Mouse (Mus musculus): ENCODE results near the gene Camkk2. TPM values are rescaled to one million over a fixed set of nuclear protein-coding genes. Genes with fewer than 3 reads are reported as not detected.
A peak's percentile ranks its signal among the peaks of the same experiment; 100 is the strongest.

The Camkk2 gene
- total RNA-seq (2015; ENCODE audit: low replicate concordance) (10.9 and 24.0 TPM in 2 replicates), total RNA-seq (2017; ENCODE audit: low replicate concordance) (12.8 and 21.6 TPM in 2 replicates)

DNA sequence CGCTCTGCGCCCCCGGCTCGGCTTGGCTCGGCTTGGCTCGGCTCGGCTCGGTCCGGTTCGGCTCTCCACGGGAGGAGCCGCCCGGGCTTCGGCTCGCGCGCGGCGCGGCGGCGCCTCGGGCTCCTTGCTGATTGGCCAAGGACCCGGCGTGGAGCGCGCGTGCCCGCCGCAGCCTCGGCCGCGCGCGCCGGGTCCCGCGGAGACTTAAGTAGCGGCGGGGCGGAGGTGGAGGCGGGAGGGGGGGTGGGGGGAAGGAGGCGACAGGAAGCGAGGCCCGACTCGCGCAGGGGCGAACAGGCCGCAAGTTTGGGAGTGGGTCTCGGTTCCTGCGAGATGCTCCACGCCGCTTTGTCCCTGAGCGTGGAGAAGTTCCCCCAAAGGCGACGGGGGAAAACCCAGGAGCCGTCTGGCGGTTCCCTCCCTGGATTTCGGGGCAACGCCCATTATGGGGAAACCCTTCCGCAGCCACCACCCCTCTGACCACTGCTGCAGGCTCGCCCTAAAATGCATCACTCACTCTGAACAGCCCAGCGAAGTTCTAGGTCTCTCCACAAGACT lies at the start of gene Camkk2:
Camkk2 (minus strand) TSS at position 133 of the 558 bp plus-strand sequence.
- peak; percentile 37 for ATAC-seq (replicated peaks; ENCODE audit: low FRiP score, poor library complexity, severe bottlenecking)

GRCm38 (mm10) chr5:122825099-122825498 lies 45.9 kb upstream of the Camkk2 start:
- ATAC-seq (replicated peaks; ENCODE audit: low FRiP score, poor library complexity, severe bottlenecking) = no peak

GRCm38 (mm10) chr5:122824450-122824849 lies 45.2 kb upstream of the Camkk2 start:
- no peak for ATAC-seq (replicated peaks; ENCODE audit: low FRiP score, poor library complexity, severe bottlenecking)

DNA sequence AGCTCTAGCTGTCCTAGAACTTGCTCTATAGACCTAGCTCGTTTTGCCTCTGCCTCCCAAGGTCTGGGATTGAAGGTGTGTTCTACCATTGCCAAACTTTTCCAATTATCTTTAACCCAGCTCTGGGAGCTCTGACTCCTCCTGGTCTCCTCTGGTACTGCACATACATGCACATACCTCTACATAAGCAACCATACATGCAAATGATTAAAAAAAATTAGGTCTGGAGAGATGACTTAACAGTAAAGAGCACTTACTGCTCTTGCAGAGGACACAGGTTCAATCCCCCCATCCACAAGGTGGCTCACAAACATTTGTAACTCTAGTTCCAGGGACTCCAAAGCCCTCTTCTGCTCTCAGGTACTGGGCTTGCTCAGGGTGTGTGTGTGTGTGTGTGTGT lies 44.8 kb upstream of the Camkk2 start:
- no peak for ATAC-seq (replicated peaks; ENCODE audit: low FRiP score, poor library complexity, severe bottlenecking)

DNA sequence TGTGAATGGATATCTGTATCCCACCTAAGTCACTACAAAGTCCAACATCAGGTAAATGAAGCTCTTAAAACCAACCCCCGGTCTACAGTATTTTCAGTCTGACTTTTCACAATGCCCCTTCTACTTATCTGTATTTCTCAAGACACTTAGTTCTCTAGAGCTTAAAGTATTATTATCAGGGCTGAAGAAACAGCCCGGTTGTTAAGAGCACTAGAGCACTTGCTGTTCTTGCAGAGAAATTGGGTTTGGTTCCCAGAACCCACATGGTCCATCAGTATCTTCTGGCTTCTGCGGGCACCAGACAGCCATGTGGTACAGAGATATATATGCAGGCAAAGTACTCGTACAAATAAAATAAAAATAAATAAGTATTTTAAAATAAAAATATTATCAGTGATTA lies 43.2 kb upstream of the Camkk2 start:
- no peak for ATAC-seq (replicated peaks; ENCODE audit: low FRiP score, poor library complexity, severe bottlenecking)

DNA sequence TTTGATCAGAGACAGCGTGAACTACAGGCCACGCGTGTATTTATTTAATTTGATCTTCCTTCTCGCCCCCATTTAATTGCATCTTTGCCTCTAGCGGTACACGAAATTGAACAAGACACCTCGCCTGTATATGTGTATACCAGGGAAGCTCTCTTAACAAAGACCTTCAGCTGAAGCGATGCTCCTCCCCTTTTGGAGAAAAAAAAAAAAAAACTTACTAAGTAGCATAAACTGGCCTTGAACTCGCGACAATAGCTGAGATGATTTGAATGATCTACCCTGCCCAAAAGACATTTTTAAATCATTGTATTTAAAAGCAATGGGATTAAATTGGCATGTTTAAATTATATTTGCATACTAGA lies 42.3 kb upstream of the Camkk2 start:
- peak; percentile 56 for ATAC-seq (replicated peaks; ENCODE audit: low FRiP score, poor library complexity, severe bottlenecking)

DNA sequence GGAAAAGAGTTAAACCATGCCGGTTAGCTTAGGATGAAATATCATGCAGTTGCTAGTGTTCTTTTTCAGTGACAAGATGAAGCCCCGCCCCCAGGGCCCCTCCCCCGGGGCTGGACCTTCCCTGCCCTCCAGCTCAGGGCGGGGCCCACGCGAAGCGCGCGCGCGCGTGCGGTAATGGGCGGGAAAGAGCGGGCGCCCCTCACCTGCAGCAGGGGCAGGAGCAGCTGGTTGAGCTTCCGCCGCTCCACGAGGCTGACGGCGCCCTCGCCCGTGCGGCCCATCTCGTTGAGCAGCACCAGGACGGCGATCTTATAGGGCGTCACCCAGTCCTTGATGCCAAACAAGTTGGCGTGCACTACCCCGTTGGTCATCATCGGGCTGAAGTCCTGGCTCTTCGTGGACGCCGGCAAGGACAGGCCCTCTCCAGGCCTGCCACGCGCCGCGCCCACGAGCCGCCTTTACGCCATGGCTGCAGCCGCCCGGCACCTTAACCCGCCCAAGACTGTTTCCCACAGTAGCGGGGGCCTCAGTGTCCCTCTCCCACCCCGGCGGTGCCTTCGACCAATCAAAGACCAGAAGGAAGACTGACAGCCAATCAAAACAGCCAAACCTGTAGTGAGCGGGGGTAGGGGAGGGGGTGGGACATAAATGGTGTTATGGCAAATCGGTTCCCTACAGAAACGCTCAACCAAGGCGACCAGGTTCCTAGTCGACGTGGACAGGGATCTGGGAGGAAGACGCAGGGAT lies 41.7 kb upstream of the Camkk2 start, which contains the start of gene Anapc5:
Anapc5 (minus strand) TSS at position 563 of the 747 bp plus-strand sequence.
- ATAC-seq (replicated peaks; ENCODE audit: low FRiP score, poor library complexity, severe bottlenecking) = peak; percentile 94

DNA sequence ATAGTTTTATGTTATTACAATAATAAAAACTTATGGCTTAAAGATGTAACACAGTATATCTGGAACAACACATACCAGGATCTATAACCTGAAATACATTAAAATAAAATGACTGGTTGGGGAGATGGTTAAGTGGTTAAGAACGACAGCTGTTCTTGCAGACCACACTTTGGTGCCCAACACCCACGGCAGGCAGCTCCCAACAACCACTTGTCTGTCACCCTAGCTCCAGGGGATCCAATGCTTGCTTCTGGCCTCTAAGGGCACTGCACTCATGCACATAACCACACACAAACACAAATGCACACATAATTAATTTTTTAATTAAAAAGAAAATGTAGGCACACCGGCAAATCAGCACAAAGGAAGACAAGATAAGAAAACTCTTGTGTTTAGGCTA lies 33.5 kb upstream of the Camkk2 start:
- ATAC-seq (replicated peaks; ENCODE audit: low FRiP score, poor library complexity, severe bottlenecking) = no peak

GRCm38 (mm10) chr5:122811364-122812079 lies 32.3 kb upstream of the Camkk2 start:
- ATAC-seq (replicated peaks; ENCODE audit: low FRiP score, poor library complexity, severe bottlenecking) = peak; percentile 93

DNA sequence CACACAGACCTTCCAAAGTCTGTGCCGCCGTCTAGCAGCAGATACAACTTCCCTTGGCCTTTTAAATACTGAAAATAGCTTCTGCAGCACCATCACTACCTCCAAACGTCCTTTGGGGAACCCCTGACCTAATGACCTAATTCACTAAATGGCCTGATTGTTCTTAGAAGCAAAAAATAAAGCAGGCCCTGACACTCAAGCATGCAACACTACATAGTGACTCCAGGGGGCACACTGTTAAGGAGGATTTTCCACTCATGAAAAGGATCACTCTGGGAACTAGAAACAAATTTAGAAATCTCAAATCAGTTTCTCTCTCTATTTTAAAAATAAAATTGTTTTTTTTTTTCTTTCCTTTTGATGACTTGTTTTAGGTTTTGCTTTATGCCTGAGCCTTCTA lies 26.3 kb upstream of the Camkk2 start:
- no peak for ATAC-seq (replicated peaks; ENCODE audit: low FRiP score, poor library complexity, severe bottlenecking)

DNA sequence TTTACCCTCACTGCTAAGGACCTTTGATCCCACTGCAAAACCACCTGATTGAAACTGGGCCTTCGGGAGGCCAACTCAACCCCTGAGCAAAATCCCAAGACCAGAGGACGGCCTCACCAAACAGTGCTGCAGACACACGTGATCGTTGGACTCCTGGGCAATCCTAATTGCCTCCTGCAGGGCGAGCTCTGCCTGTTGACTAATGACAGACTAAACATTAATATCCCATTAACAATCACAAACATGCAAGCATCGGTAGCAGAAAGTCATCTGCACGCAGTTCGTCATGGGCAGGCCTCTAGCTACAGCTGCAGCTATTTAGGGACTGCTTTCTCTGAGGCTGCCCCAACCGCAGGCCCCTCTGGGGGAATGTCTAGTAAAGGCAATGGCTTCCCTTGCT lies 23.5 kb upstream of the Camkk2 start:
- ATAC-seq (replicated peaks; ENCODE audit: low FRiP score, poor library complexity, severe bottlenecking) = no peak

GRCm38 (mm10) chr5:122801684-122802083 lies 22.5 kb upstream of the Camkk2 start:
- ATAC-seq (replicated peaks; ENCODE audit: low FRiP score, poor library complexity, severe bottlenecking) = no peak

GRCm38 (mm10) chr5:122800345-122801010 lies 21.3 kb upstream of the Camkk2 start:
- no peak for ATAC-seq (replicated peaks; ENCODE audit: low FRiP score, poor library complexity, severe bottlenecking)

DNA sequence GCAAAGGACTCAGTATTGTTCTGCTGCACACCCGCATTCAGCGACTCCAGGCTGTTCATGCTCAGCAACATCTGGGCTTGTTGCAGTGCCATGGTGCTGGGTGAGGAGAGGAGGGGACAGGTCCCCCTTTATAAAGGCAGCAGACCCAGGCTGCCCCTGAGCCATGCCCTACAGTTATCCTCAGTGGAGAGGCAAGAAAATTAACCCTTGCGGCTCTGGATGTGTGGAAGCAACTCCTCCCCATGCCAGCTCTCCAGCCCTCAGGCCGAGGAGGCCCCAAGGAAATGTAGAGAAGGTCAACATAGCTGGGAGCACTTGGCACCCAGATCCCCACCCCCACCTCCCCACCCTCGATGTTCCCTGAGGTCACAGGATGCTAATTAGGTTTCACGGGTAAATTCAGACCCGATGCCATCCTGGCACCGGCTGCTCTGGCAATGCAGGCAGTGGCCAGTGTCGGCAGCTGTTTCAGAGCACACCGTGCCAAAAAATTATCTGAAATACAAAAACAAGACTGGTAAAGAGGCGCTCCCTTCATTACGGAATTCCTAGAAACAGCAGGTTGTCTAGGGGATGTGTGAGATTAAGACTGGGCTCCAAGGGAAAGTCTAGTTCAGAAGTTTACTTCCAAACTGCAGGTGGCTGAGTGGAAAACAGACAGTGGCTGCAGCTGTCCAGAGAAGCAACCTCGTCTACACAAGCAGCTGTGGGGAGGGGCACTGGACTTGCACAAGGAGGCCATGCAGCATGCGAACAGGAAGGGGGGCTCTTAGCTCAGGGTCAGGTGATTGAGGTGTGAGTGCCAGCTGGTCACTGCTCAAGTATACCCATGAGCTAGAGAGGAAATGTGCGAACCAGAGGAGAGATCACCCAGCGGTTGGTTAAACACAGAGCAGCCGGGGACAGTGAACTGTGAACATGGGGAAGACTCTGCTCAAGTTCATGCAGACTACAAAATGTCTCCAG lies 20.5 kb upstream of the Camkk2 start:
- no peak for ATAC-seq (replicated peaks; ENCODE audit: low FRiP score, poor library complexity, severe bottlenecking)

DNA sequence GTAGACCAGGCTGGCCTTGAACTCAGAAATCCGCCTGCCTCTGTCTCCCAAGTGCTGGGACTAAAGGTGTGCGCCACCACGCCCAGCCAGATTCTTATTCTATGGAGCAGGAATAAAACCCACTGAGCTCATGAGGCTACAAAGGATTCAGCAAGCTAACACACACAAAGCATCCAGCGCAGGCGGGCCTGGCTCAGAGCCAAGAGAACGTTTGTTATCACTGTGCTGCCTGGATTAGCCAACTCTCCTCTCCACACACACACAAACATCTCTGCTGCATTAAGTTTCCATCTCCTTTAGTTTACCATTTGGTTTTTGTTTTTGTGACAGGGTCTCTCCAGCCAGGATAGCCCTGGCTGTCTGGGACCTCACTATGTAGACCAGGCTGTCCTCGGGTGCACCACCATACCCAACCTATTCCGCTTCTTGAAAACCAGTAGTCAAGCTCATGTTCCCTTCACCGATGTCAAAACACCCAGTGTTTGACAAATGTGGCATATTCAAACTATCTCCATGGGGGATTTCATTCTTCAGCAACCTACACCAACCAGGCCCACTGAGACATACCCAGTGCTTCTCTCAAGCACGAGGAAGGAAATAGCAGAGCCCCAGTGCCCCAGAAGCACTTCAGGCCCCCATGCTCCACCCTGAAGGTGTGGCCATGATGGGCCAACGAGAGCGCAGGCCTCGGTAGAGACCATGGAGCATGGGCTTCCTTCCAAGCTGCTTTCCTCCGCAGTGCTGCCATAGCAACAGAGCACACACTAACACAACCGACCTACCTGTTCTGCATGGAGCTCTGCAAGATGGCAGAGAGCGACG lies 19.6 kb upstream of the Camkk2 start:
- ATAC-seq (replicated peaks; ENCODE audit: low FRiP score, poor library complexity, severe bottlenecking) = peak; percentile 68

GRCm38 (mm10) chr5:122797866-122798265 lies 18.7 kb upstream of the Camkk2 start:
- ATAC-seq (replicated peaks; ENCODE audit: low FRiP score, poor library complexity, severe bottlenecking) = no peak

DNA sequence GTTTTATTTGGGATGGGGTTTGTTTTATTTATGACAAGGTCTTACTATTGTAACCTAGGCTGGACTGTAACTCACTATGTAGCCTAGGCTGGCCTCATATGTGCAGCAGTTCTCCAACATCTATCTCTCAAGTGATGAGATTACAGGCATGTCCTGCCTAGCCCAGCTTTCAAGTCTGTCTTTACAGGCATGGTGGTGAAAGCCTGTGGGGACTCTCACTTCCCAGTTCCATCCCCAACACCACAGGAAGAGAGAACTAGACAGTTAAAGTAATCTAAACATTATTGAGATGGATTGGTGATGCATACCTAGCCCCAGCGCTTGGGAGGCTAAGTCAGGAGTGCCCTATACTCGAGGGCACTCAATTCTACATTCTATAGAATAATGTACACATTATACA lies 9.5 kb upstream of the Camkk2 start:
- ATAC-seq (replicated peaks; ENCODE audit: low FRiP score, poor library complexity, severe bottlenecking) = no peak

DNA sequence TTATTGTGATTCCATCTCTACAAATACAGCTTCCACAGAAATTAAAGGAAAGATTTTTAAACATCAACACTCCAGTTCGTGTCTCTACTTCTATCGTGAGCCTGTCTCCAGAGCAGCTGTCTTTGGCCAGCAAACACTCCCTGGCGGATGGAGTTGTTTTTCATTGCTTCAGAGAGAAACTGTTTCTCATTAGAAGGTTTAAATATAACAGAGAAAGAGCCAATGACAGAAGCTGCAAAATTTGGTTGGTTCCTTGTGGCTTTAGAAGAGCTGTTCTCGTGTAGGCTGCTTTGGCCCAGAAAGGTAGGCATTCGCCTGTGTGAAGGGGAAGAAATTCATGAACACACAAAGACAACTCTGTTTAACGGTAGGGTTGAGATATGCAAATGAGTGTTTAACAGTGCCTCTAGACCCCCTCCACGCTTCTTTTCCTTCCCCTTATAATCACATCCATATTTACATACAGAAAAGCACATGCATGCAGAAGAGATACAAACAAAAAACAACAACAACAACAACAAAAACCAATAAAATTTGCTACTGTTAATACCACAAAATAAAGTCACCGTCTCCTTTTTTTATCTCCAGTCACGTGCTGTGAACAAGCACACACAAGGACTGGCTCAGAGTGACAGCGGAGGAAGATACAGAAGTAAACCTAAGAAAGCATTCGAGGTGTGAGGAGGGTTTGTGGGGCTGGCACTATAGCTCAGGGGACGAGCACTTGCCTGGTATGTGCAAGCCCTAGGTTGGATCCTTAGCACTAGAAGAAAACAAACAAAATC lies 7.0 kb upstream of the Camkk2 start:
- no peak for ATAC-seq (replicated peaks; ENCODE audit: low FRiP score, poor library complexity, severe bottlenecking)
